Mouse (Mus musculus) retina, postnatal 1 day (tissue): ENCODE results near the gene Dlg2.
A peak's percentile ranks its signal among the peaks of the same experiment; 100 is the strongest.

Experiments
- DNase-seq: peaks from one replicate; pipeline ENCODE4 v3.0.0-alpha.2; 2012

The Dlg2 gene

GRCm38 (mm10) chr7:91288324-91288723, 811.9 kb downstream of the Dlg2 start:
- peak; percentile 23 for DNase-seq

GRCm38 (mm10) chr7:91296127-91296526, 819.7 kb downstream of the Dlg2 start:
- DNase-seq, result no peak

GRCm38 (mm10) chr7:91311177-91311576, 834.7 kb downstream of the Dlg2 start:
- no peak for DNase-seq

GRCm38 (mm10) chr7:91345073-91345472, 868.6 kb downstream of the Dlg2 start:
- no peak for DNase-seq

- DNase-seq, result no peak
Measured at GRCm38 (mm10) chr7:91369821-91370321, 893.4 kb downstream of the Dlg2 start.

- DNase-seq, result no peak
Measured at GRCm38 (mm10) chr7:91382281-91382680, 905.8 kb downstream of the Dlg2 start.

GRCm38 (mm10) chr7:91383873-91384272, 907.4 kb downstream of the Dlg2 start:
- DNase-seq, result no peak

- no peak for DNase-seq
Measured at GRCm38 (mm10) chr7:91389272-91389671, 912.8 kb downstream of the Dlg2 start.

GRCm38 (mm10) chr7:91397827-91398226, 921.4 kb downstream of the Dlg2 start:
- no peak for DNase-seq

- no peak for DNase-seq
Measured at GRCm38 (mm10) chr7:91412109-91412508, 935.6 kb downstream of the Dlg2 start.

GRCm38 (mm10) chr7:91414150-91414549, 937.7 kb downstream of the Dlg2 start:
- no peak for DNase-seq

GRCm38 (mm10) chr7:91414749-91415148, 938.3 kb downstream of the Dlg2 start:
- no peak for DNase-seq

- no peak for DNase-seq
Measured at GRCm38 (mm10) chr7:91420215-91420614, 943.7 kb downstream of the Dlg2 start.

- no peak for DNase-seq
Measured at GRCm38 (mm10) chr7:91423784-91424183, 947.3 kb downstream of the Dlg2 start.

- peak; percentile 23 for DNase-seq
Measured at GRCm38 (mm10) chr7:91429712-91430275, 953.3 kb downstream of the Dlg2 start.

- peak; percentile 68 for DNase-seq
Measured at GRCm38 (mm10) chr7:91431594-91432240, 955.2 kb downstream of the Dlg2 start.

GRCm38 (mm10) chr7:91432563-91432962, 956.1 kb downstream of the Dlg2 start:
- no peak for DNase-seq

- DNase-seq, result no peak
Measured at GRCm38 (mm10) chr7:91434739-91435138, 958.3 kb downstream of the Dlg2 start.

GRCm38 (mm10) chr7:91440326-91440725, 963.9 kb downstream of the Dlg2 start:
- DNase-seq, result no peak

- DNase-seq, result peak; percentile 47
Measured at GRCm38 (mm10) chr7:91442447-91443376, 966.2 kb downstream of the Dlg2 start.

- DNase-seq, result no peak
Measured at GRCm38 (mm10) chr7:91443377-91443714, 966.9 kb downstream of the Dlg2 start.

GRCm38 (mm10) chr7:91443913-91444312, 967.4 kb downstream of the Dlg2 start:
- DNase-seq, result no peak

GRCm38 (mm10) chr7:91444728-91445127, 968.3 kb downstream of the Dlg2 start:
- DNase-seq, result no peak

- no peak for DNase-seq
Measured at GRCm38 (mm10) chr7:91456796-91457195, 980.3 kb downstream of the Dlg2 start.
